Mouse (Mus musculus) heart, embryonic 15.5 days (tissue): Measurements from ENCODE around the gene Il20rb. TPM values are rescaled to one million over a fixed set of nuclear protein-coding genes. Genes with fewer than 3 reads are reported as not detected.

Source experiments
- ATAC-seq: fragments of 200-750 bp; cut with Nextera tagmentation; replicated peaks from 2 replicates; pipeline ENCODE4 v1.8.0; 2017; ENCODE audit warnings: low read depth, moderate TSS enrichment; ENCODE audit not compliant: insufficient number of reproducible peaks, insufficient read depth, low FRiP score
- H3K27ac ChIP-seq: fragments of 300-500 bp; sonication (generic); 2 replicates; pipeline ENCODE4 v1.5.1; 2015; ENCODE audit warnings: mild to moderate bottlenecking, inconsistent platforms
- H3K27me3 ChIP-seq: fragments of 300-500 bp; sonication (generic); 2 replicates; pipeline ENCODE4 v1.6.1; 2015; ENCODE audit warnings: inconsistent platforms
- H3K36me3 ChIP-seq: fragments of 300-500 bp; sonication (generic); 2 replicates; pipeline ENCODE4 v1.6.1; 2015; ENCODE audit warnings: mild to moderate bottlenecking, inconsistent platforms
- H3K4me1 ChIP-seq: fragments of 300-500 bp; sonication (generic); replicated peaks from 2 replicates; pipeline ENCODE4 v1.6.1; 2015; ENCODE audit warnings: inconsistent platforms
- H3K4me2 ChIP-seq: fragments of 300-500 bp; sonication (generic); 2 replicates; pipeline ENCODE4 v1.6.1; 2015; ENCODE audit warnings: inconsistent platforms, mild to moderate bottlenecking, moderate library complexity
- H3K4me3 ChIP-seq: fragments of 300-500 bp; sonication (generic); 2 replicates; pipeline ENCODE4 v1.5.1; 2015; ENCODE audit warnings: mild to moderate bottlenecking, inconsistent platforms
- H3K9ac ChIP-seq: fragments of 300-500 bp; sonication (generic); 2 replicates; pipeline ENCODE4 v1.6.1; 2015; ENCODE audit warnings: mild to moderate bottlenecking, inconsistent platforms
- H3K9me3 ChIP-seq: fragments of 300-500 bp; sonication (generic); replicated peaks from 2 replicates; pipeline ENCODE4 v1.6.1; 2016; ENCODE audit warnings: inconsistent platforms
- WGBS: fragments of 180-500 bp; shearing (Covaris S2); methylation state at CpG from one replicate; pipeline ENCODE4 v1.1.7; 2015; ENCODE audit warnings: mixed read lengths; 5-methylcytosine and 5-hydroxymethylcytosine counted together
- polyA plus RNA-seq: library from polyadenylated mRNA; unstranded; fragments of >200 nt; fragmentation: Nextera tagmentation; extraction: Ambion mirVana; gene quantifications from 2 replicates; pipeline ENCODE4 v1.2.1, GENCODE M21; 2015

The Il20rb gene
- polyA plus RNA-seq, 1 experiment from 2014 or later = 0.88 TPM

DNA sequence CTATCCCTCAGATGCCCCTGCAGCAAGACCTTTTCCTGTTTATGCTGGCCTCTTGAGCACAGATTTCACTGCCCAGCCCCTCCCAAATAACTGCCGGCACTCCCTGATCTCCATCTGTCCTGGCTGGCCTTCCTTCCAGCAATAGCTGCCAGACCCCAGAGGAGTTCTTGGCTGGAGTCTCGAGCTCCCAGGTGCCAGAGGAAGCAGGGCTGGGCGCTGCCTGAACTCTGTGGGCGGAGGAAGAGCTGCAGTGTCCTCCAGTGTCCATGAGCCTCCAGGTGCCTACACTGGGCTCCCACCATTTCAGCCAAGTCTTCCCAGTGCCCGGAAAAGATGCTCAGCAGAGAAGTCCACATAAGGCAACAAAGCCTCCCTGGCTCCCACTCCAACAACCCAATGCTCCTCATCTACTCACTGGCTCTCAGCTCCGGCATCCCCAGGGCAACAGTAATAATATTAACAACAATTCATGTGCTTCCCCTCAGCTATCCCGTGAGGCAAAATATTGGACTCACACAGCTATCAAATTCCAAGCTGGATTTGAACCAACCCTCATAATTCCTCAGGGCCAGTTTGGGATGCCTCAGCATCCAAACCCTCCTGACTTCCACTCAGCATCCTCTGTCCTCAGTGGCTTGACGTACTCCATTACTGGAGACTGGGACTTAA, 15.5 kb downstream of the Il20rb start:
- Histone ChIP-seq H3K27me3 (no peaks in the 10 kb centered on the region), H3K9me3 (no peaks in the 10 kb centered on the region), H3K9ac (no peak overlapping the region), H3K4me2 (no peak overlapping the region), H3K36me3 (no peaks in the 10 kb centered on the region), H3K27ac (peak overlapping the region; percentile 27), H3K4me1 (peaks cover 15% of the 10 kb centered on the region), H3K4me3 (no peak overlapping the region)
- peak; percentile 48 for ATAC-seq
- 51% methylated on average over 8 of the region's 8 CpGs for WGBS

DNA sequence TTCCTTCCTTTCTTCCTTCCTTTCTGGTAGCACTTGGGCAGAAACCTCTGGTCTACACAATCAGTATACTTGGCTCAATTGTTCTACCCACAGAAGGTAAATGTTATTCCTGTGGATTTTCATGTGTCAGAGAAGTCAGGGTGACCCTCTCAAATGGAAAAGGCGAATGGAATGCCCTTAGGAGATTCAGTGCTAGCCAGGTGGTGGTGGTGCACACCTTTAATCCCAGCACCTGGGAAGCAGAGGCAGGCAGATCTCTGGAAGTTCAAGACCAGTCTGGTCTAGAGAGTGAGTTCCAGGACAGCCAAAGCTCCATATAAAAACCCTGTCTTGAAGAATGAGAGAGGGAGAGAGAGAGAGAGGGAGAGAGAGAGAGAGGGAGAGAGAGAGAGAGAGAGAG, 16.4 kb downstream of the Il20rb start:
- WGBS = 63% methylated on average over 1 of the region's 1 CpGs
- no peaks in the 10 kb centered on the region for H3K9me3 ChIP-seq
- H3K36me3 ChIP-seq = no peaks in the 10 kb centered on the region
- peaks cover 15% of the 10 kb centered on the region for H3K4me1 ChIP-seq
- H3K4me3 ChIP-seq = no peak overlapping the region
- H3K9ac ChIP-seq = no peak overlapping the region
- no peaks in the 10 kb centered on the region for H3K27me3 ChIP-seq
- H3K4me2 ChIP-seq = no peak overlapping the region
- H3K27ac ChIP-seq = no peak overlapping the region
- ATAC-seq = no peak

DNA sequence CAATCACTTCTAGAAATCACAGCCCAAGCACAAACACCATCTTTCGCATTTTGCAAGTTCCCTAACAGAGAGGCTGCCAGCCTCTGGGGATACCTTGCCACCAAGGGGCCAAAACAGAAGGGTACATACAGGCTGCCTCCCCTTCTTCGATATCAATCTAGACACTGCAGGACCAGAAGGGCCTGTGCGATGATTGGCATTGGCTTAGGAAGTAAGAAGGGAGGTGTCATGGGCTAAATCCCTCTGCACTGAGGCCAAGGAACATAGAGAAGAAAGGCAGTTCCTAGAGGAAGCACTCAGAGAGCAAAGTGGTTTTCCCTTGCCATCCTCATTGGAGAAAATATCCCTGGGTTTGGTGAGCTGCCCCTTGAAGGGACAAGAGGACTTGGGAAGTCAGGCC, 16.9 kb downstream of the Il20rb start:
- H3K27me3 ChIP-seq = no peaks in the 10 kb centered on the region
- no peak overlapping the region for H3K4me2 ChIP-seq
- H3K27ac ChIP-seq = no peak overlapping the region
- peaks cover 15% of the 10 kb centered on the region for H3K4me1 ChIP-seq
- H3K36me3 ChIP-seq = no peaks in the 10 kb centered on the region
- H3K4me3 ChIP-seq = no peak overlapping the region
- H3K9ac ChIP-seq = no peak overlapping the region
- ATAC-seq = no peak
- WGBS = 89% methylated on average over 3 of the region's 3 CpGs
- H3K9me3 ChIP-seq = no peaks in the 10 kb centered on the region

DNA sequence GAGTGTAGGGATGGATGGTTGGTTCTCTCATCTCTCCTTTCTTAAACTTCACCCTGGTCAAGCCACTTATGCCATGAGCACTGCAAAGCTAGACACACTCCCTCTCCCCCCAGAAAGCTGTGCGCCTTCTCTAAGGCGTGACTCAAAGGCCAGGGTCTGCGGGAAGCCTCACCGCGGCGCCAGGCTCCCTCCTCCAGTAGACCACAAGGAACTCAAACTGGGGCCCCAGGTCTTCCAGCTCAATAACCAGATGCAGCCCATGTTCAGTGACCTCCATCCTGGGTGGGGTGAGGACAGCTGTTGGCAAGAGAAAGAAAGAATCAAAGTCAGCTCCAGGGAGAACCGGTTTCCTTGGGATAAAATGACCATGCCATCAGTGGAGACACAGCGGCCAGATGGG, 18.4 kb downstream of the Il20rb start:
- no peak overlapping the region for H3K9ac ChIP-seq
- H3K4me2 ChIP-seq = no peak overlapping the region
- H3K27me3 ChIP-seq = no peaks in the 10 kb centered on the region
- H3K27ac ChIP-seq = no peak overlapping the region
- peaks cover 15% of the 10 kb centered on the region for H3K4me1 ChIP-seq
- no peak for ATAC-seq
- no peaks in the 10 kb centered on the region for H3K9me3 ChIP-seq
- H3K4me3 ChIP-seq = no peak overlapping the region
- no peaks in the 10 kb centered on the region for H3K36me3 ChIP-seq
- WGBS = 95% methylated on average over 8 of the region's 8 CpGs

DNA sequence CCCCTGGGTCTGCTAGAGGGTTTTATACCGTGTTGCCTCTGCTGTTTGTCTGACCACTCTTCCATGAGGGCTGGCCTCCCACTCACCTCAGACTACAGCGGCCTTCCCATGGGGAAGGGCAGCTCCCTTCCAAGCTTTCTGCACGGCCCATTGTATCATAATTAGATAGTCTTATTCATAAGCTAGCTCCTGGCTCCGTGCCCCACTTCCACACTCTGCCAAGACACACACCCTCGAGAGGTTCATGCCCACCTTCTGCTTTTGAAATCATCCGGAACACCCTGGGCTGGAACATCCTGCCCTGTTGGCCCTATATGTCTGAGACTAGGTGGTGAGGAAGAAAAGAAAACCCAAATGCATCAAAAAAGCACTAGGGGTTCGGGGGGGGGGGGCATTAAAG, 18.9 kb downstream of the Il20rb start:
- 59% methylated on average over 7 of the region's 7 CpGs for whole genome bisulfite sequencing
- no peak for ATAC-seq

DNA sequence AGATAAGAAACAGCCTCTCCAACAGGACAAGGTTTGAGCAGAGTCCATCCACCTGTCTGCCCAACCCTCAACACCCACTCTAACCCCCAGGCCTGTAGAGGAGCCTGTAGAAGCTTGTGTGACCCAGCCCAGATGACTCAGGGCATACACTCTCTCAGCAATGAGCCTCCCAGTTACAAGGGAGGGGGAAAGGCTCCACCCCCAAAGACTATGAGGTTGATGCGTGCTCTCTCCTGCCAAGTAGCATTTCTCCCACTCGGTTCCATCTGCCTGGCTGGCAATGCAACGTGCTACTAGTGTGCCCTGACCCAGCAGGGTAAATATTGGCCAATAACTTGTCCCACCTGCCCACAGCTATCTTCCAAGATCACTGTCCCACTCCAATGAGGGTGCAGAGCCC, 19.8 kb downstream of the Il20rb start:
- no peak overlapping the region for H3K4me3 ChIP-seq
- H3K36me3 ChIP-seq = no peaks in the 10 kb centered on the region
- H3K27ac ChIP-seq = no peak overlapping the region
- ATAC-seq = no peak
- H3K4me1 ChIP-seq = peaks cover 15% of the 10 kb centered on the region
- no peaks in the 10 kb centered on the region for H3K9me3 ChIP-seq
- H3K9ac ChIP-seq = no peak overlapping the region
- H3K27me3 ChIP-seq = no peaks in the 10 kb centered on the region
- 61% methylated on average over 3 of the region's 3 CpGs for WGBS
- H3K4me2 ChIP-seq = no peak overlapping the region

More for the DNA sequence above, 18.9 kb downstream of the Il20rb start:
- H3K4me3 ChIP-seq = no peak overlapping the region
- H3K36me3 ChIP-seq = no peaks in the 10 kb centered on the region
- no peaks in the 10 kb centered on the region for H3K27me3 ChIP-seq
- peaks cover 15% of the 10 kb centered on the region for H3K4me1 ChIP-seq
- H3K9ac ChIP-seq = no peak overlapping the region
- H3K27ac ChIP-seq = no peak overlapping the region
- no peaks in the 10 kb centered on the region for H3K9me3 ChIP-seq
- no peak overlapping the region for H3K4me2 ChIP-seq

DNA sequence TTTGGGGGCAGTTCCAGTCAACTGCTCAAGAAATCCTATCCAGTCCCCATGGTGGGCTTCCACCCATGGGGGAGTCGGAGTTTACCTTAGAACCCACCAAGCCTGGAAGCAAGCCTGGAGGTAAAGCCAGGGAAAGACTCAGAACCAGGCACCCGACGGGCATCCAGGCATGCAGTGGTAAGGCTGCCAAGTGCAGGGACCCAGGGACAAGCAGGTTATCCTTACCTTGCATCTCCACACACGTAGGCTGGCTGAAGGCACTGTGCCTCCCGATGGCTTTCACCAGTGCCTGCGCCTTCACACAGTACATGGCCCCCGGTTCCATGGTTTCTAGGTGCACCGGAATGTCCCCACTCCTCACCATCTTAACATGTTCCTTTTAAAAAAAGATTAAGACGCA, 20.6 kb downstream of the Il20rb start:
- Histone ChIP-seq H3K9me3 (no peaks in the 10 kb centered on the region), H3K4me1 (peaks cover 10% of the 10 kb centered on the region), H3K27ac (no peak overlapping the region), H3K4me2 (no peak overlapping the region), H3K27me3 (no peaks in the 10 kb centered on the region), H3K36me3 (no peaks in the 10 kb centered on the region), H3K4me3 (no peak overlapping the region), H3K9ac (no peak overlapping the region)
- ATAC-seq = no peak
- 88% methylated on average over 9 of the region's 9 CpGs for WGBS

DNA sequence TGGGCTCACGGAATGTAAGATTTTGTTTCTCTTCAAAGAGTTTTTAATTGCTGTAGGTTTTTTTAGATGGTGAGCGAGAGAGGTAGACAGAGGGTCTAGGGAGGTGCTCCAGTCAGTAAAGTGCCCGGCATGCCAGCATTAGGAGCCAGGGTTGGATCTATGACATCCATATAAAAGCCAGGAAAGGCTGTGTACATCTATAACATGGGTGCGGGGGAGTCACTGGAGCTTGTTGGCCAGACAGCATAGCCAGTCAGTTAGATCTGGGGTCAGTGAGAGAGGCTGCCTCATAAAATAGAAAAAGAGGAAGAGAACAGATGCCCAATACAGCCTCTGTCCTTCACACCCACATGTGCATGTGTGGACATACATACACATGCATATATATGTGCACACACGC, 21.2 kb downstream of the Il20rb start:
- no peak overlapping the region for H3K4me3 ChIP-seq
- no peaks in the 10 kb centered on the region for H3K36me3 ChIP-seq
- H3K4me1 ChIP-seq = peaks cover 7% of the 10 kb centered on the region
- H3K9ac ChIP-seq = no peak overlapping the region
- H3K27me3 ChIP-seq = no peaks in the 10 kb centered on the region
- 94% methylated on average over 5 of the region's 5 CpGs for WGBS
- ATAC-seq = no peak
- no peak overlapping the region for H3K27ac ChIP-seq
- no peaks in the 10 kb centered on the region for H3K9me3 ChIP-seq
- H3K4me2 ChIP-seq = no peak overlapping the region

DNA sequence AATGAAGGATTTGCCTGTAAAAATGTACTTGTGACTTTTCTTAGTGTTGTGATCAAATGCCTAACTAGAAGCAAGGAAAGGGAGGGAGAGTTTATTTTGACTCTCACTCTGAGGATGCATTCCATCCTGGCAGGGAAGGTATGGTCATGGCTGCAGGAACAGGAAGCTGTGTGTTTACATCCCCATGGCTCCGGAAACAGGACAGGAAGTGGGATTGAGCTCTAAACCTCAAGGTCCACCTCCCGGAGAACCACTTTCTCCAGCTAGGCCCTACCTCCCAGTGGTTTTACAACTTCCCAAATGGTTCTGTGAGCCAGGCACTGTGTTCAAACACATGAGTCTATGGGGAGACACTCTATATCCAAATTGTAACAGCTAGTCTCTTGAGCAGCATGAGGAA, 22.8 kb downstream of the Il20rb start:
- Histone ChIP-seq H3K4me1 (peaks cover 7% of the 10 kb centered on the region), H3K4me3 (no peak overlapping the region), H3K4me2 (no peak overlapping the region), H3K9ac (no peak overlapping the region), H3K27ac (no peak overlapping the region), H3K36me3 (no peaks in the 10 kb centered on the region), H3K27me3 (no peaks in the 10 kb centered on the region), H3K9me3 (no peaks in the 10 kb centered on the region)
- no peak for ATAC-seq
- 63% methylated on average over 2 of the region's 2 CpGs for WGBS

DNA sequence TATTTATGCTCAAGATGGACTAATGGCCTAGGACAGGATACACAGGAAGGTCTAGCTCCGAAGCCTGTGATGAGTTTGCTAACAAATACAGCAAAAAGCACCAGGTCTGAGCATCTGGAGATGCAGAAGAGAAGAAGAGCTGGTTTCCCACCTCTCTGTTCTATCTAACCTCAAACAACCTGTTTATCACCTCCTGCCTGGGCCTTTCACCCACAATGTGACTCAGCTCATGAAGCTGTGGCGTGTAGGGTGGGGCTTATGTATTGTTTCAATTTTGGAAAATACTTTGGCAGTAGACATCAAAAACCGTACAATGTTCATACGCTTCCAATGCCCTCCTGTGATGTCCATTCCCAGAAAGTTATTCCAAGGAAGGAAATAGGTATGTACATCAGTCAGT, 24.5 kb downstream of the Il20rb start:
- H3K27me3 ChIP-seq = no peaks in the 10 kb centered on the region
- peaks cover 4% of the 10 kb centered on the region for H3K4me1 ChIP-seq
- no peak overlapping the region for H3K9ac ChIP-seq
- WGBS = 82% methylated on average over 4 of the region's 4 CpGs
- H3K9me3 ChIP-seq = no peaks in the 10 kb centered on the region
- H3K4me3 ChIP-seq = no peak overlapping the region
- H3K27ac ChIP-seq = no peak overlapping the region; the same call in 1 of the 2 replicates
- H3K36me3 ChIP-seq = no peaks in the 10 kb centered on the region
- H3K4me2 ChIP-seq = no peak overlapping the region
- no peak for ATAC-seq

DNA sequence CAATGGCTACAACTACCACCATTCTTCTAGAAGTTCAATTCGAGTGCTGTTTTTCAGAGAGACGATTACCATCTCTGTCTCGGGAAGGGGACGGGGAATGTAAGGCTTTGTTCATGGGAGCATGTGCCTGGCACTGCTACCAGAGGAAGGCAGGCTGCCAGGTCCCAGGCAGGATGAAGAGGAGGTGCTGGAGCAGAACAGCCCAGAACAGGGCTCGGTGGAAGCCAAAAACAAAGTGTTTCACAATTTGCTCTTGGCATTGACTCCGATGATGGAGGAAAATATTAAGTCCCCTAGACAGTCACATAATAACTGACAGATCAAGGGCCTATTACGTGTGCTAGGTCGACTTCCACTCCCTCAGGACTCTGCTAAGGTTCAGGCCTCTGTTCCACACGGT, 24.9 kb downstream of the Il20rb start:
- Histone ChIP-seq H3K27ac (peak overlapping the region; percentile 12; the same call in 1 of the 2 replicates), H3K9me3 (no peaks in the 10 kb centered on the region), H3K4me3 (no peak overlapping the region), H3K36me3 (no peaks in the 10 kb centered on the region), H3K9ac (no peak overlapping the region), H3K4me2 (no peak overlapping the region), H3K27me3 (no peaks in the 10 kb centered on the region), H3K4me1 (peaks cover 4% of the 10 kb centered on the region; the same call in 1 of the 2 replicates)
- ATAC-seq = no peak
- WGBS = 78% methylated on average over 9 of the region's 9 CpGs

DNA sequence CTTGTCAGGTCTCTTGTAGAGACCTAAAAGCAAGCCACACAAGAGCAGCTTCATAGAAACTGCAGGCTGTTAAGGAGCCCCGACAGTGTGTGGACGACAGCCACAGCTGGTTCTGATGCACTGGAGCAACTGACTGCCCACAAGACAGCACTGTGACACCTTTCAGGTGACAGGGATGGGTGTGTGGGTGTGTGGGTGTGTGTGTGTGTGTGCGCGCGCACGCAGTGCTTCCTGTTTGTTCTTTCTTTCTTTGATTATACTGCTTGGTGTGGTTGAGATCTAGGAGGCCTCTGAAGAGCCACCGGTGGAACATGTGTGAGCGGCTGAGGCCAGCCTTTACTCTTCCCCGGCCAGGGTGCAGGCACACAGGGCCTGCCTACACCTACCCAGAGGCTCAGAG, 26.4 kb downstream of the Il20rb start:
- Histone ChIP-seq H3K27ac (no peak overlapping the region; the same call in 1 of the 2 replicates), H3K9ac (no peak overlapping the region), H3K9me3 (no peaks in the 10 kb centered on the region), H3K4me3 (no peak overlapping the region), H3K27me3 (no peaks in the 10 kb centered on the region), H3K4me2 (no peak overlapping the region), H3K36me3 (no peaks in the 10 kb centered on the region), H3K4me1 (peaks cover 4% of the 10 kb centered on the region; the same call in 1 of the 2 replicates)
- 0 out of 2 replicates have a peak, but pooled peaks have one; percentile 28 for ATAC-seq
- WGBS = 94% methylated on average over 9 of the region's 9 CpGs
